Mouse (Mus musculus) embryonic facial prominence, embryonic 11.5 days (tissue): ENCODE measurements around the gene Fezf2. TPM values are rescaled to one million over a fixed set of nuclear protein-coding genes. Genes with fewer than 3 reads are reported as not detected.

Experiments used
- ATAC-seq: fragments of 200-750 bp; cut with Nextera tagmentation; replicated peaks from 2 replicates; pipeline ENCODE4 v1.8.0; 2017; ENCODE audit warnings: low read depth; ENCODE audit not compliant: insufficient number of reproducible peaks, low FRiP score, low TSS enrichment
- DNase-seq: peaks from one replicate; pipeline ENCODE4 v3.0.0-alpha.2; 2015; ENCODE audit warnings: low spot score
- H3K27ac ChIP-seq: fragments of 300-500 bp; sonication (generic); replicated peaks from 2 replicates; pipeline ENCODE4 v1.5.1; 2014; ENCODE audit warnings: mild to moderate bottlenecking, low read depth, low read length, control low read depth
- H3K27me3 ChIP-seq: fragments of 300-500 bp; sonication (generic); 2 replicates; pipeline ENCODE4 v1.6.1; 2014; ENCODE audit warnings: mild to moderate bottlenecking, low read length, moderate library complexity, mixed read lengths; ENCODE audit not compliant: control insufficient read depth, insufficient read depth
- H3K36me3 ChIP-seq: fragments of 300-500 bp; sonication (generic); replicated peaks from 2 replicates; pipeline ENCODE4 v1.6.1; 2014; ENCODE audit warnings: low read depth, mild to moderate bottlenecking, low read length, moderate library complexity, mixed read lengths; ENCODE audit not compliant: control insufficient read depth, insufficient read depth
- H3K4me1 ChIP-seq: fragments of 300-500 bp; sonication (generic); 2 replicates; pipeline ENCODE4 v1.6.1; 2014; ENCODE audit warnings: low read length, mixed read lengths; ENCODE audit not compliant: control insufficient read depth, insufficient read depth
- H3K4me2 ChIP-seq: fragments of 300-500 bp; sonication (generic); 2 replicates; pipeline ENCODE4 v1.6.1; 2014; ENCODE audit warnings: low read depth, mild to moderate bottlenecking, control low read depth, low read length, moderate library complexity
- H3K4me3 ChIP-seq: fragments of 300-500 bp; sonication (generic); 2 replicates; pipeline ENCODE4 v1.5.1; 2014; ENCODE audit warnings: low read depth, low read length, control low read depth
- H3K9ac ChIP-seq: fragments of 300-500 bp; sonication (generic); replicated peaks from 2 replicates; pipeline ENCODE4 v1.6.1; 2014; ENCODE audit warnings: mild to moderate bottlenecking, control low read depth, low read length
- H3K9me3 ChIP-seq: fragments of 300-500 bp; sonication (generic); replicated peaks from 2 replicates; pipeline ENCODE4 v1.6.1; 2016; ENCODE audit warnings: mild to moderate bottlenecking, low read length, inconsistent platforms, mixed read lengths; ENCODE audit not compliant: control insufficient read depth
- WGBS: fragments of 180-500 bp; shearing (Covaris S2); extraction: QIAGEN DNeasy Blood & Tissue Kit; methylation state at CpG from one replicate; pipeline ENCODE4 v1.1.7; 2014; 5-methylcytosine and 5-hydroxymethylcytosine counted together
- polyA plus RNA-seq: library from polyadenylated mRNA; unstranded; fragments of >200 nt; fragmentation: Nextera tagmentation; extraction: Ambion mirVana; gene quantifications from 2 replicates; pipeline ENCODE4 v1.2.1, GENCODE M21; 2014

The Fezf2 gene
- polyA plus RNA-seq, 1 experiment from 2014 or later, result 3.9 TPM

- no peak overlapping the region for H3K4me3 ChIP-seq
- no peak overlapping the region for H3K4me2 ChIP-seq
- H3K36me3 ChIP-seq, result no peaks in the 10 kb centered on the region
- H3K27me3 ChIP-seq, result peaks cover 76% of the 10 kb centered on the region
- DNase-seq (peak; percentile 44), ATAC-seq (no peak)
- WGBS, result 1% methylated on average over 19 of the region's 19 CpGs
- H3K4me1 ChIP-seq, result peaks cover 6% of the 10 kb centered on the region; the same call in 1 of the 2 replicates
- H3K9me3 ChIP-seq, result no peaks in the 10 kb centered on the region
- H3K27ac ChIP-seq, result no peak overlapping the region
- no peak overlapping the region for H3K9ac ChIP-seq
Observed at GRCm38 (mm10) chr14:12340238-12341074, 7.5 kb downstream of the Fezf2 start.

DNA sequence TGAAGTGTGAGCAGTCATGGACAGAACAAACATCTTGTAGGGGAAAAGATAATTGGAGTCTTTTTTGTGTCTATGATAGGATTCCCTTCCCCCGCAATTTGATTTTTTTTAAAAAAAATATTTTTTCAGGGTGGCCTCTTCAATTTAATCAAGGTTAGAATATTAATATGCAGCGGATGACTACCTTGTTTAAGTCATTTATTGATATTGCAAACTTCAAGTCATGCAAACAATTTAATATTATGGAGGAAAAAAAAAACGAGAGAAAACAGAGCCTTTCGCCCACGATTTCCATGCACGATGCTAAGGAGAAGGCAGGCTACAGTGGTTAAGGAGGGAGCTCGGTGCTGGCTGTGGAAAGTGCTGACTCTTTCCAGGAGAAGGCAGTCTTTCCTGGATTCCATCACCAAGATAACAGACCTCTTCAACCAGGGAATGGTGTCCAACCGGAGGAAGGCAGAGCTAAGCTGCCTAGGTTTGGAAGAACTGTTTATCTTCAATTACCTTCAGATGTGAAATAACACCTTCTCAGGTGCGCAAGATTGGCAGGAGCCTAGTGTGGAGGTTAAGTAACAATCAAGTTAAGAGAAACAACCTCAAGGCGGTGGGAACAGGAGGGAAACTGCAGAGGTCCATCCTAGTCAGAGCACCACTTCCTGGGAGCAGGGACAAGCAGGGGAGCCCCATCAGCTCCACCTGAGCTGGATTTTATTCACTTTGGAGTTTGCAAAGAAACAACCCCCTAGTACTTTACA is 9.0 kb downstream of the Fezf2 start:
- DNase-seq (no peak), ATAC-seq (no peak)
- 1% methylated on average over 10 of the region's 10 CpGs for WGBS
- no peak overlapping the region for H3K4me3 ChIP-seq
- H3K4me2 ChIP-seq, result no peak overlapping the region
- H3K36me3 ChIP-seq, result no peaks in the 10 kb centered on the region
- peaks cover 2% of the 10 kb centered on the region; the same call in 1 of the 2 replicates for H3K4me1 ChIP-seq
- H3K27me3 ChIP-seq, result peaks cover 69% of the 10 kb centered on the region
- H3K9ac ChIP-seq, result no peak overlapping the region
- no peaks in the 10 kb centered on the region for H3K9me3 ChIP-seq
- H3K27ac ChIP-seq, result no peak overlapping the region

- H3K36me3 ChIP-seq, result no peaks in the 10 kb centered on the region
- H3K9ac ChIP-seq, result no peak overlapping the region
- DNase-seq, result peak; percentile 19
- H3K4me1 ChIP-seq, result no peaks in the 10 kb centered on the region; the same call in 1 of the 2 replicates
- H3K4me2 ChIP-seq, result no peak overlapping the region
- H3K4me3 ChIP-seq, result no peak overlapping the region
- no peak for ATAC-seq
- 2% methylated on average over 16 of the region's 16 CpGs for WGBS
- no peaks in the 10 kb centered on the region for H3K9me3 ChIP-seq
- peaks cover 62% of the 10 kb centered on the region for H3K27me3 ChIP-seq
- no peak overlapping the region for H3K27ac ChIP-seq
Observed at GRCm38 (mm10) chr14:12337998-12338809, 9.8 kb downstream of the Fezf2 start.

- DNase-seq (peak; percentile 35), ATAC-seq (no peak)
- no peak overlapping the region for H3K4me3 ChIP-seq
- no peak overlapping the region for H3K4me2 ChIP-seq
- 4% methylated on average over 8 of the region's 8 CpGs for WGBS
- no peak overlapping the region for H3K9ac ChIP-seq
- no peaks in the 10 kb centered on the region for H3K9me3 ChIP-seq
- no peaks in the 10 kb centered on the region; the same call in 1 of the 2 replicates for H3K4me1 ChIP-seq
- H3K36me3 ChIP-seq, result no peaks in the 10 kb centered on the region
- H3K27ac ChIP-seq, result no peak overlapping the region
- H3K27me3 ChIP-seq, result peaks cover 57% of the 10 kb centered on the region
Observed at GRCm38 (mm10) chr14:12337421-12337997, 10.5 kb downstream of the Fezf2 start.

- Histone ChIP-seq H3K4me2 (no peak overlapping the region), H3K27ac (no peak overlapping the region), H3K36me3 (no peaks in the 10 kb centered on the region), H3K9ac (no peak overlapping the region), H3K4me1 (no peaks in the 10 kb centered on the region; the same call in 1 of the 2 replicates), H3K9me3 (no peaks in the 10 kb centered on the region), H3K27me3 (peaks cover 41% of the 10 kb centered on the region), H3K4me3 (no peak overlapping the region)
- ATAC-seq, result 0 out of 2 replicates have a peak, but pooled peaks have one; percentile 26
- 46% methylated on average over 7 of the region's 7 CpGs for WGBS
- DNase-seq, result no peak
Observed at GRCm38 (mm10) chr14:12334925-12335324, 13.1 kb downstream of the Fezf2 start.

DNA sequence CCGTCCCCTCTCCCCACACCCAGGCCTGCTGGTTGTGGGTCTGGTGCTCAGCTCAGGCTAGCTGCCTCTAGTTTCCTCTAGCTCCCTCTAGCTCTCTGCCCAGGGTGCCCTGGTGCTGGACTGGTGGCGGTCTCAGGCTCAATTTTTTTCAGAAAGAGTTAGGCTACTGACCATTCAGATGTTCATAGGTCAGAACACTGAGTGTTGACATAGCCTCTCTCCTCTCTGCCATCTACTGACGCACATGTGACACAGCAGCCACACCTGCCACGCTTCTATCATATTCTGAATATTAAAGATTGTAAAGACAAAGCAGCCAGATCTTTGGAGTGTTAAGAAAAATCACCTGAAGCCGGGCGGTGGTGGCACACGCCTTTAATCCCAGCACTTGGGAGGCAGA is 14.4 kb downstream of the Fezf2 start:
- WGBS, result 79% methylated on average over 7 of the region's 7 CpGs
- Histone ChIP-seq H3K27ac (no peak overlapping the region), H3K4me3 (no peak overlapping the region), H3K4me1 (no peaks in the 10 kb centered on the region; the same call in 1 of the 2 replicates), H3K4me2 (no peak overlapping the region), H3K27me3 (peaks cover 32% of the 10 kb centered on the region), H3K36me3 (no peaks in the 10 kb centered on the region), H3K9me3 (no peaks in the 10 kb centered on the region), H3K9ac (no peak overlapping the region)
- ATAC-seq (no peak), DNase-seq (no peak)

DNA sequence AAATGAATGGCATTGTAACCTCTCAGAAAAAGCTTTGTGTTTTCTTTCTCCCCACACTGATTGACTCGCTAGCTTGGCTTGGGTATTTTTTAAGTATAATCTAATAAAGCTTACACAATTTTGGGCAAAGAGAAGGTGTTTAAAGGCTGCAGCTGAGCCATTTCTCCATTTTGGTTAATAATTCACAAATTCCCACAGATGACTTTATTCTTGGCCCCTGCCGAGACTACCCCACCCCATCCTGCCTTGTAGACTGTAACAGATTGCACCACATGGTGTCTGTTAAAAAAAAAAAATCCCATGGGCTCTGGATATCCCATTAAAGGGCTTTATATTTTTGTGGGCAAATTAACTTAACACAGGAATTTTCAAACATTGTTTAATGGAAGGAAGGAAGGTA is 44.9 kb downstream of the Fezf2 start:
- Histone ChIP-seq H3K27ac (no peak overlapping the region), H3K4me3 (no peak overlapping the region), H3K9ac (no peak overlapping the region), H3K4me1 (no peaks in the 10 kb centered on the region), H3K36me3 (no peaks in the 10 kb centered on the region), H3K9me3 (no peaks in the 10 kb centered on the region), H3K27me3 (no peaks in the 10 kb centered on the region), H3K4me2 (no peak overlapping the region)
- no peak for ATAC-seq
- no peak for DNase-seq
- 87% methylated on average over 2 of the region's 2 CpGs for whole genome bisulfite sequencing
